Mouse (Mus musculus): ENCODE measurements around the gene Zfp385a. TPM values are rescaled to one million over a fixed set of nuclear protein-coding genes. Genes with fewer than 3 reads are reported as not detected.

The Zfp385a gene
- 0.92 and 2.1 TPM in 2 replicates for total RNA-seq (2014; rRNA removed)
- 14.9 and 17.1 TPM in 2 replicates for polyA plus RNA-seq (2012; rRNA removed)

- Histone ChIP-seq H3K36me3 (ENCODE audit: control insufficient read depth, insufficient read depth, low read length) (peaks cover 9% of the 10 kb centered on the region; the same call in 1 of the 2 replicates), H3K9ac (ENCODE audit: low read depth, low read length) (peak within 1 kb of the TSS; percentile 60), H3K27ac (replicated peaks; ENCODE audit: insufficient read depth, low read depth, low read length) (no peak within 1 kb of the TSS), H3K79me2 (ENCODE audit: control insufficient read depth, insufficient read depth, low read length) (no peaks in the 10 kb centered on the region), H3K4me1 (ENCODE audit: control insufficient read depth, insufficient read depth, low read length) (peaks cover 4% of the 10 kb centered on the region; the same call in 1 of the 2 replicates), H3K4me3 (ENCODE audit: insufficient read depth, low read depth, low read length) (peak within 1 kb of the TSS; percentile 97), H3K27me3 (ENCODE audit: control insufficient read depth, insufficient read depth, low read length) (peaks cover 2% of the 10 kb centered on the region; the same call in 1 of the 2 replicates)
- WGBS, result 1% methylated on average over 24 of the region's 26 CpGs
- TF ChIP-seq CTCF (IDR thresholded peaks at IDR 0.05; ENCODE audit: low read depth, low read length) (no peak), POLR2A (IDR thresholded peaks at IDR 0.05; ENCODE audit: extremely low read depth, insufficient read depth, low read length) (no peak)
- no peak for DNase-seq (ENCODE audit: extremely low read depth, low read depth, low spot score)
Observed at GRCm38 (mm10) chr15:103339961-103340337, at the start of gene Zfp385a. Gene Zfp385a (minus strand): TSS chr15:103340093.

- TF ChIP-seq CTCF (IDR thresholded peaks at IDR 0.05; ENCODE audit: low read depth, low read length) (peak; percentile 51; the same call in 1 of the 2 replicates), POLR2A (IDR thresholded peaks at IDR 0.05; ENCODE audit: extremely low read depth, insufficient read depth, low read length) (no peak)
- peak; percentile 54 for DNase-seq (ENCODE audit: extremely low read depth, low read depth, low spot score)
- Histone ChIP-seq H3K4me3 (ENCODE audit: insufficient read depth, low read depth, low read length) (no peak overlapping the region), H3K36me3 (ENCODE audit: control insufficient read depth, insufficient read depth, low read length) (no peaks in the 10 kb centered on the region), H3K27me3 (ENCODE audit: control insufficient read depth, insufficient read depth, low read length) (no peaks in the 10 kb centered on the region), H3K9ac (ENCODE audit: low read depth, low read length) (no peak overlapping the region), H3K79me2 (ENCODE audit: control insufficient read depth, insufficient read depth, low read length) (no peaks in the 10 kb centered on the region), H3K4me1 (ENCODE audit: control insufficient read depth, insufficient read depth, low read length) (no peaks in the 10 kb centered on the region), H3K27ac (replicated peaks; ENCODE audit: insufficient read depth, low read depth, low read length) (no peak overlapping the region)
- 40% methylated on average over 4 of the region's 4 CpGs for WGBS
Observed at GRCm38 (mm10) chr15:103388556-103389145, 48.8 kb upstream of the Zfp385a start.

- Histone ChIP-seq H3K36me3 (ENCODE audit: control insufficient read depth, insufficient read depth, low read length) (no peaks in the 10 kb centered on the region), H3K79me2 (ENCODE audit: control insufficient read depth, insufficient read depth, low read length) (no peaks in the 10 kb centered on the region), H3K4me1 (ENCODE audit: control insufficient read depth, insufficient read depth, low read length) (no peaks in the 10 kb centered on the region; the same call in none of the 2 replicates), H3K27ac (replicated peaks; ENCODE audit: insufficient read depth, low read depth, low read length) (peak overlapping the region; percentile 52), H3K27me3 (ENCODE audit: control insufficient read depth, insufficient read depth, low read length) (no peaks in the 10 kb centered on the region), H3K4me3 (ENCODE audit: insufficient read depth, low read depth, low read length) (no peak overlapping the region), H3K9ac (ENCODE audit: low read depth, low read length) (no peak overlapping the region)
- no peak for DNase-seq (ENCODE audit: extremely low read depth, low read depth, low spot score)
- 65% methylated on average over 7 of the region's 7 CpGs for WGBS
- TF ChIP-seq CTCF (IDR thresholded peaks at IDR 0.05; ENCODE audit: low read depth, low read length), result no peak
- TF ChIP-seq POLR2A (IDR thresholded peaks at IDR 0.05; ENCODE audit: extremely low read depth, insufficient read depth, low read length), result no peak
Observed at GRCm38 (mm10) chr15:103383771-103384488, 44.0 kb upstream of the Zfp385a start.

- H3K4me1 ChIP-seq (ENCODE audit: control insufficient read depth, insufficient read depth, low read length), result no peaks in the 10 kb centered on the region; the same call in none of the 2 replicates
- 50% methylated on average over 5 of the region's 5 CpGs for WGBS
- no peak overlapping the region for H3K9ac ChIP-seq (ENCODE audit: low read depth, low read length)
- DNase-seq (ENCODE audit: extremely low read depth, low read depth, low spot score), result no peak
- H3K36me3 ChIP-seq (ENCODE audit: control insufficient read depth, insufficient read depth, low read length), result no peaks in the 10 kb centered on the region
- H3K4me3 ChIP-seq (ENCODE audit: insufficient read depth, low read depth, low read length), result no peak overlapping the region
- no peaks in the 10 kb centered on the region for H3K79me2 ChIP-seq (ENCODE audit: control insufficient read depth, insufficient read depth, low read length)
- no peaks in the 10 kb centered on the region for H3K27me3 ChIP-seq (ENCODE audit: control insufficient read depth, insufficient read depth, low read length)
- peak overlapping the region; percentile 52 for H3K27ac ChIP-seq (replicated peaks; ENCODE audit: insufficient read depth, low read depth, low read length)
- TF ChIP-seq CTCF (IDR thresholded peaks at IDR 0.05; ENCODE audit: low read depth, low read length), result no peak
- no peak for TF ChIP-seq POLR2A (IDR thresholded peaks at IDR 0.05; ENCODE audit: extremely low read depth, insufficient read depth, low read length)
Observed at GRCm38 (mm10) chr15:103382795-103383406, 43.0 kb upstream of the Zfp385a start.

- H3K27ac ChIP-seq (replicated peaks; ENCODE audit: insufficient read depth, low read depth, low read length), result no peak overlapping the region
- H3K4me3 ChIP-seq (ENCODE audit: insufficient read depth, low read depth, low read length), result no peak overlapping the region
- WGBS, result 87% methylated on average over 2 of the region's 2 CpGs
- DNase-seq (ENCODE audit: extremely low read depth, low read depth, low spot score), result no peak
- no peaks in the 10 kb centered on the region; the same call in none of the 2 replicates for H3K4me1 ChIP-seq (ENCODE audit: control insufficient read depth, insufficient read depth, low read length)
- TF ChIP-seq POLR2A (IDR thresholded peaks at IDR 0.05; ENCODE audit: extremely low read depth, insufficient read depth, low read length) (no peak), CTCF (IDR thresholded peaks at IDR 0.05; ENCODE audit: low read depth, low read length) (no peak)
- no peaks in the 10 kb centered on the region for H3K36me3 ChIP-seq (ENCODE audit: control insufficient read depth, insufficient read depth, low read length)
- H3K79me2 ChIP-seq (ENCODE audit: control insufficient read depth, insufficient read depth, low read length), result no peaks in the 10 kb centered on the region
- H3K27me3 ChIP-seq (ENCODE audit: control insufficient read depth, insufficient read depth, low read length), result no peaks in the 10 kb centered on the region
- no peak overlapping the region for H3K9ac ChIP-seq (ENCODE audit: low read depth, low read length)
Observed at GRCm38 (mm10) chr15:103382075-103382474, 42.2 kb upstream of the Zfp385a start.
